Mouse (Mus musculus): ENCODE measurements around the gene Vsir.
A peak's percentile ranks its signal among the peaks of the same experiment; 100 is the strongest.

Vsir gene

GRCm38 (mm10) chr10:60354003-60354325 is 7.3 kb downstream of the Vsir start:
- no peak for DNase-seq

GRCm38 (mm10) chr10:60354881-60355677 is 8.4 kb downstream of the Vsir start:
- no peak for DNase-seq

DNA sequence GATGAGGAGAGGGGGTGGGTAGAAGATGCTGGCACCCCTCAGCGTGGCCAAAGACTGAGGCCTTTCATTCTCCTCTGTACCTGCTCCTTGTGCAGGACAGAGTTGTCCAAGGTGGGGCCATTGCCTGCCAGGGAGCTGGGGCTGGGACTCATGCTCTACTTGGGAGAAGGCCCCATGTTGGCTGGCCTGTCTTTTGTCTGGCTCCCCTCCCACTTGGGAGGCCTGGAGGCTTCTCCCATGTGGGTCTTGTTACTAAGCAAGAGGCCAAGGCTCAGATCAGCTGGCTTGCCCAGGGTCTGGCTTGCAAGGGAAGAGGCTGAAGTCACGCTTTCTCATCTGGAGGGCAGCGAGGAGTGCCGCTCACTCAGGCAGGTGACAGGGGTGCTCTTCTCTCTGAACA is 10.8 kb downstream of the Vsir start:
- DNase-seq = no peak

DNA sequence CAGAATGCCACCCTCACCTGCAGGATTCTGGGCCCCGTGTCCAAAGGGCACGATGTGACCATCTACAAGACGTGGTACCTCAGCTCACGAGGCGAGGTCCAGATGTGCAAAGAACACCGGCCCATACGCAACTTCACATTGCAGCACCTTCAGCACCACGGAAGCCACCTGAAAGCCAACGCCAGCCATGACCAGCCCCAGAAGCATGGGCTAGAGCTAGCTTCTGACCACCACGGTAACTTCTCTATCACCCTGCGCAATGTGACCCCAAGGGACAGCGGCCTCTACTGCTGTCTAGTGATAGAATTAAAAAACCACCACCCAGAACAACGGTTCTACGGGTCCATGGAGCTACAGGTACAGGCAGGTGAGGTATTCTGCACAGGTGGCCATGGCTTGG is 11.2 kb downstream of the Vsir start:
- DNase-seq = no peak

DNA sequence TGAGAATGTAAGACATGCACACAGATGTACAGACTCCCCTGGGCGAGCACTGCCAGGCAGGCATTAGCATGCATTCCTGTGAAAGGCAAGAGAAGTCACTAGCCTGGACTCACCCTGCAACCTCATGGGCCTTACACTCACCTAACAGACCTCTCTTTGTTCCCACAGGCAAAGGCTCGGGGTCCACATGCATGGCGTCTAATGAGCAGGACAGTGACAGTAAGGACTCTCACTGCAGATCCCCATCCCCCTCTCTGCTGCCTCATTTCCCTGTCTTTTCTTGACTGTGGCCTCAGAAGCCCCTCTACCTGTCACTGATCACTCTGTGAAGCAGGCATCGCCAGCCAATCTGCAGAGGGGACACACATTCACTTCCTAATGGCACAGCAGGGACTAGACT is 12.1 kb downstream of the Vsir start:
- DNase-seq = no peak

DNA sequence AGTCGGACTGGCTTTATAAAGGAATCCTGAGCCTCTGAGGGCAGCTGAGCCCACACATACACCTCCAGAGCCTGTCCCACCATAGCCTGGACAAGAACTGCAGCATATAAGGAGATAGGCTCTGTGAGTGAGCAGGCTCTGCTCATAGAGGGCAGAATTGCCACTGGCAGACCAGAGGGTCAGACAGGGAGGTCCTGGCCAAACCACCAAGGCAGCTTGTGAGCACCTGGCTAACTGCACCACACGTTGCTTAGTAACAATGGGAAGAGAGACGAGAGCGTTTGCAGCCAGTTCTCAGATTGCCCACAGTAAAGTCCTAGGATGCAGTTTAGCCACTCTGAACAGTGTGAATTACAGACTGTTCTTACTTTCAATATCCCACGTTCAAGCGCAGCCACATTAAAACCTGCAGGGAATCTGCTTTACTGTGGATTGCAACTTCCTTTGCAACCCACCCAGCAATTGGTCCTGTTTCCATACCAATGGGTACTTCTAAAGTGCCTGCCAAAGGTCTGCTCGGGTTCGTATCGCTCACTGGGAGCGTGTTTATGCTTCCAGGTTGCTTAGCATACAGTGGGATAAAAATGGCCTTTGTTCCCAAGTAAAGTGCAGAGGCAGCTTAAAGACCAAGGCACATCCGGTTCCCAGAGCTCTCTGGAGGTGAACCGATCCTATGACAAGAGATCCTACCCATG is 15.1 kb downstream of the Vsir start:
- no peak for DNase-seq

- no peak for DNase-seq
Measured at GRCm38 (mm10) chr10:60362310-60362628, 15.6 kb downstream of the Vsir start.

- no peak for DNase-seq
Measured at GRCm38 (mm10) chr10:60363426-60363825, 16.8 kb downstream of the Vsir start.

DNA sequence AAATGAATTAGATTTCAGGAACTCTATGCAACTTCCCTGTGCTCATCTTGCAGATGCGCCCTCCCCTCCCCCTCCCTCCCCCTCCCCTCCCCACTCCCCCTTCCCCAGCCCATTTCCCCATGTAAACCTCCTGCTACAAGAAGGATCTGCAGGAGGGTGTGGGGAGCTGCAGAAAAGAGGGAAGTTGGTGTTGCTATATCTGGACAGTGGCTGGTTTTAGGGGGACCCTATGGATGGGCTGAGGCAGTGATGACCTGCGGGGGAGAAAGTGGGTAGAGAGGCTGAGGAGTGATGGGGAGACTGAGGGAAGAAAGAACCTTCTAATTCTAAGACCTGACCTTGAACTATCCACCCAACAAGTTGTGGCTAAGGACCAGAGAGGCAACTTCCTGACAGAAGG is 20.5 kb downstream of the Vsir start:
- no peak for DNase-seq

- no peak for DNase-seq
Measured at GRCm38 (mm10) chr10:60367904-60368303, 21.3 kb downstream of the Vsir start.

DNA sequence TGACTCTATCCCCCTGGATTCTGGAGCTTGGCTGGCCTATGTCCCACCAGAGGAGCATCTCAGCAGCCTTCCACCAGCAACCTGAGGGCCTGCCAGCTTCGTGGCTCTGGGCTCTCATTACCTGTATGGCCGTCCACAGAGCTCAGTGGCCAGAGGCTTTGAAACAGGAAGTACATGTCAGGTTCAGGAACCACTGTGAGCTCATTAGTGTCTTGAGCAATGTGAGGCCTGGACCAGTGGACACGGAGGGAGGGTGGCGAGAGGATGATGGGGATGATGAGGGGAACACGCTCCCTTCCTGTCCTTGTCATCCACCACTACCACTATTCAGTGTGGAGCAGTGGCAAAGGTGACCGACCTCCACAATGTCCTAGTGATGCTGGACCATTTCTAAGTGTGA is 22.8 kb downstream of the Vsir start:
- no peak for DNase-seq

DNA sequence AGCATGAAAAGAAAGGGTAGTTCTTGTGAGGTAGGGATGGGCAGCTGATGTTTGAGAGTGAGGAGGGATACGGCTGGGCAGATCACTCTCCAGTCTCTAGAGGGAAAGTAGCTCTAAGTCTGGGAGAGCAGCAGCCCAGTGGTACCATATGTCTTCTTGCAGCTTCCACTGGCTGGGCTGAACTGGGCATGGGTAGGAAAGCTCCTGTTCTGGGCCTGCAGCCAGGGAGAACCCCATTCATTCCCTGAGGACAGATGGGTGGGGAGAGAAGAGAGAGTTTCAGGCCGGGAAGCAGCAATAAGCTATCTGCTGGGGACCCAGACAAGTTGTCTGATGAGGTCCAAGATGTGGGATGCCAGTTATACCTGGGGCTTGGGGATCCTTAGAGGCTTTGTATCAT is 23.4 kb downstream of the Vsir start:
- no peak for DNase-seq

DNA sequence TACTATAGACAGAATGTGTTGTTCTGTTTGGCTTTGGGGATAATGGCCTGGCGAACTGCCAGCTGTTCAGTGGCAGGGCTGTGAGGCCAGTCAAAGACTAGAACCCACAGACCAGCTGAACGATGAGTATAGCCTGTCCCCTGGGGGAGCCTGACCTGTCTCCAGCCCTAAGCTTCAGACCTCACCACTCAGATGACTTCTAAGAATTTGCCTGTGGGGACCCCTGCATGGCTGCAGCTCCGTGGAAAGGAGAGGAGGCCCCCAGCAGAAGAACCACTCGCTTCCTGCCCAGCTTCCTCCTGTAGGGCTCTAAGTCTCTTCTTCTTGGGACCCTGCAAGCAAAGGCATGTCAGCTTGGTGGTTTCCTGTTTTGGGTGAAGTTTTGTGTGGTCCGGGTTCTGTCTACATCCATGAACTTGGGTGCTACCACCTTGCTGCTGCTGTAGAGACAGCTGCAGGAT is 24.0 kb downstream of the Vsir start:
- peak; percentile 57 to 76 for DNase-seq

DNA sequence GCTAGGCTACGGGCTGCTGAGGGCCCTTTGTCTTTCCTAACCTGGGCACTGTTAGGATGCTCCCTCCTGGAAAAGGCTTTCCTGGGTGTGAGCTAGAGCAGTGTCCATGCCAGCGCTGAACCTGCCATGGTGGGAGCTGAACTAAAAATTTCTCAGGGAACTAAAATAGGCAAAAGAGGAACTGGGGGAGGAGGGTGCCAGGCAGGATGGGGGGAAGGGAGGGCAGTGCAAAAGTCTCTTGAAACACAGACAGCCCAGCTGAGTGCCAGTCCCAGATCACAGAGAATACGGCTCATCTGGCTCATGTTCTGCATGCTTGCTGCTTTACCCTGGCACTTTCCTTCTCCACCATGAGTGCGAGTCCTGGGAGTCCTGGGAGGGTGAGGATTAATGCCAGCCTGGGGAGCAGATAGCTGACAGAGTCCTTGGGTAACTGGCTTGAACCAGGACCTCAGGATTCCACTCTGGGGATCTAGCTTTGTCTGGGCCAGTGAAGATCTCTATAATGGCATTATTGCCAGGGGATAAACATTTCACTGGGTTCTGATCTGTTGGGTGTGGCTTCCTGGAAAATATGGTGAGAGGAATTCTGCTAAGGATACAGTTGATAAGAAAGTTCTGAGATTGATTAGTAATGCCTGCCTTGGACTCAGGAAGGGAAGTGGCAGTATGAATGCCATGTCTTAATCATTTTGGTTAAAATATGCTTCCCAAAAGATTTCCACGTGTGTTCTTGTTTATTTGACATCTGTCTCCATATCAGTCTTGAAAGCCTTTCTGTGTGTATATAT is 25.1 kb downstream of the Vsir start:
- peak; percentile 41 to 57 for DNase-seq

- no peak for DNase-seq
Measured at GRCm38 (mm10) chr10:60373543-60373936, 26.9 kb downstream of the Vsir start.

GRCm38 (mm10) chr10:60373937-60374578 is 27.4 kb downstream of the Vsir start:
- DNase-seq = no peak

DNA sequence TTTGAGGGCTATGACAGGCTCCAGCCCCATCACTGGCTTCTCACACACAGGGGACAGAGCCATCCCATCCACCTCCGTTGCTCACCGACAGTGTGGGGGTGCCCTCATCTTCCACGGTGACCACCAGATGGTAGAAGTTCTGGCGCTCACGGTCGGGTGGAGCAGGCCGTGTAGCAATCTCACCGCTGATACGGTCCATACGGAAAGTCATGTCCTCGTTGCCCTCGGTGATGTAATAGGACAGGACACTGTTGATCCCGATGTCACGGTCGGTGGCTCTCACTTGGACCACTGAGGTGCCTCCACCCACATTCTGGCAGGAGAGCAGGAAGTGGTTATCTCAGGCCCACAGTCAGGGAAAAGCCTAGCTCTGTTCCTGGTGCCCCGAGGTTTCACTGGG is 30.1 kb downstream of the Vsir start:
- no peak for DNase-seq

GRCm38 (mm10) chr10:60379419-60379957 is 32.8 kb downstream of the Vsir start:
- no peak for DNase-seq

GRCm38 (mm10) chr10:60380229-60380628 is 33.6 kb downstream of the Vsir start:
- DNase-seq = no peak

- DNase-seq = peak; percentile 71 to 85
Measured at GRCm38 (mm10) chr10:60381142-60381925, 34.7 kb downstream of the Vsir start.

DNA sequence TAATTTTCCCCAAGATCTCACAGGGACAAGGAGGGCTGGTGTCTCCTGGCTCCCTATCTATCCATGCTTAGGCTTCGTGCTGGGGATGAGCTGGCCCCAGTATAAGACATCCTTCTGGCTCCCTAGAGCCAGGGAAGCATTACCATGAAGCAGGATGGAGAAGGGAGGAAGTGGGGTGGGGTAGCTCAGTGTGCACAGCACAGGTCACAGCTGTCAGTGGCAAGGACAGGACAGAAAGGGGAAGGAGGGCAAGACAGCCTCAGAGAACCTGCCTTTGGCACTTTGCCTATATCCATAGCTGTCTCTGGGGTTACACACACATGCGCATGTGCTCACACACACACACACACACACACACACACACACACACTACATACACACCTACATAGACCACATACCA is 41.7 kb downstream of the Vsir start:
- peak in 1 of 2 experiments; percentile 61 for DNase-seq

DNA sequence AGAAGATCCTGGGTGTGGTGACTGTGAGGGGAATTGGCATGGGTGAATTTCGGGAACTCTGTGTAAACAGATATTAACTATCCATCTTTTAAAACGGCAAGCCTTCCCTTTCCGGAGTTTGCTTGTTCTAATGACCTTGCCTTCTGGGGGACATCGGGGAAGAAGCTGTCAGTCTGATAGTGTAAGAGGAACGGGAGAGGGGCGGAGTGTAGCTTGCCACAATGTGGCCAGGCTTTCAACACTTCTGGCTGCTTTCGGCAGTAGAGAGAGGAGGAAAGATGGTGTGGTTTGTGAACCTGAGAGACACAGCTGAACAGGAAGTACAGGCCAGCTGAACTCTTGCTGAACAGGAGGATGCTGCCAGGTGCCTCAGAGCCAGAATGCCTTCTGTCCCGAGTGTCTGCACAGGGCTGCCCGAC is 42.8 kb downstream of the Vsir start:
- peak; percentile 70 to 86 for DNase-seq

Measured in thymus, adult 18-20 months (tissue).